Mouse (Mus musculus) stomach, postnatal 0 days (tissue): Measurements from ENCODE around the gene Slc22a23.

Experiments used
- CTCF ChIP-seq: IDR thresholded peaks from 2 replicates; pipeline ENCODE4 v1.5.1; 2016; ENCODE audit warnings: antibody characterized with exemption, low read depth, mild to moderate bottlenecking, moderate library complexity
- EP300 ChIP-seq: optimal IDR thresholded peaks from 2 replicates; pipeline ENCODE3; 2016; ENCODE audit warnings: antibody characterized with exemption

- TF ChIP-seq EP300: no peak
- TF ChIP-seq CTCF: no peak
Measured at GRCm38 (mm10) chr13:34346238-34346637, 1.3 kb upstream of the Slc22a23 start.
